Mouse (Mus musculus): ENCODE data around the gene Sipa1l1.

DNA sequence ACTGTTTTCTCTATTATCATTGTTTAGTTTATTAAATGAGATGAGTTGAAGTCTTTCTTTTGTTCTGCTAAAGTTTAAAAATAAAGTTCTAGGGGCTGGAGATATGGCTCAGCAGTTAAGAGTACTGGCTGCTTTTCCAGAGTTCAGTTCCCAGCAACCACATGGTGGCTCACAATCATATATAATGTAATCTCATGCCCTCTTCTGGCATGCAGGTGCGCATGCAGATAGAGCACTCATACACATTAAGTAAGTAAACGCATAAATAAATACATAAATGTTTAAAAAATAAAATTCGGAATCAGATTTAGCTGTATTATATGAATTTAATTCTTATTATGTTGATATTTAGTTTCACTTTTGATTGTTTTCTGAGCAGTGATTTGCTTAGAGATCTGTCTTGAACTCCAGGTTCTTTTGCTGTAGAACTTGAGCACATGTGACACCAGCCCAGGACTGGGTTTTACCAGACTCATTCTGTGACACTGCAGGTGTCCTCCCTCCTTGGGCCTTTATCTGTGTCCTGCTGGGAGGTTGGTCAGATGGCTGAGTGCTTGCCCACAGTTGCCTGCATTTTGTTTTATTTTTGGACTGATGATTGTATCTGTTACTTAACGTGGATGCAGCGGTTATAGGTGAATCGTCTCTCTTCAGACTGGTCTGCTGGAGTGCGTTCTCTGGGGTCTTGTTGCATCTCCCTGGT is 124.6 kb downstream of the Sipa1l1 start:
- TF ChIP-seq HCFC1 (IDR thresholded peaks at IDR 0.05; ENCODE audit: borderline replicate concordance, insufficient read depth, low read length) (no peak), MAFK (IDR thresholded peaks at IDR 0.05; ENCODE audit: insufficient read depth, low read depth, low read length) (no peak), CHD2 (IDR thresholded peaks at IDR 0.05; ENCODE audit: low read depth, low read length) (no peak)

All from ES-E14 (cell line).